Mouse (Mus musculus): ENCODE measurements around the gene Abca8b. TPM values are rescaled to one million over a fixed set of nuclear protein-coding genes. Genes with fewer than 3 reads are reported as not detected.

Gene Abca8b
- 3.4 TPM for polyA plus RNA-seq (2014; fragmentation: Illumina TruSeq; extraction: RNeasy Lipid Tissue Mini Kit (QIAGEN cat#74804); ENCODE audit: insufficient read depth, low read depth, low replicate concordance)

GRCm38 (mm10) chr11:109995624-109996023 lies at the start of gene Abca8b:
Gene Abca8b (minus strand): TSS chr11:109995845.

Other genes with a start within 250 kb of the Abca8b start
- gene 1700012B07Rik, start 167.8 kb downstream of the Abca8b start, polyA plus RNA-seq (2014; fragmentation: Illumina TruSeq; extraction: RNeasy Lipid Tissue Mini Kit (QIAGEN cat#74804); ENCODE audit: insufficient read depth, low read depth, low replicate concordance): not detected
- gene Abca8a, start 100.1 kb upstream of the Abca8b start, polyA plus RNA-seq (2014; fragmentation: Illumina TruSeq; extraction: RNeasy Lipid Tissue Mini Kit (QIAGEN cat#74804); ENCODE audit: insufficient read depth, low read depth, low replicate concordance): 28.2 TPM
- gene Abca9, start 172.4 kb upstream of the Abca8b start, polyA plus RNA-seq (2014; fragmentation: Illumina TruSeq; extraction: RNeasy Lipid Tissue Mini Kit (QIAGEN cat#74804); ENCODE audit: insufficient read depth, low read depth, low replicate concordance): 2.0 TPM

Data from lung, adult 10 weeks (tissue).